Mouse (Mus musculus): ENCODE measurements around the gene Mpl. TPM values are rescaled to one million over a fixed set of nuclear protein-coding genes. Genes with fewer than 3 reads are reported as not detected.

The Mpl gene
- polyA plus RNA-seq, 1 experiment from 2014 or later = 3.7 TPM

DNA sequence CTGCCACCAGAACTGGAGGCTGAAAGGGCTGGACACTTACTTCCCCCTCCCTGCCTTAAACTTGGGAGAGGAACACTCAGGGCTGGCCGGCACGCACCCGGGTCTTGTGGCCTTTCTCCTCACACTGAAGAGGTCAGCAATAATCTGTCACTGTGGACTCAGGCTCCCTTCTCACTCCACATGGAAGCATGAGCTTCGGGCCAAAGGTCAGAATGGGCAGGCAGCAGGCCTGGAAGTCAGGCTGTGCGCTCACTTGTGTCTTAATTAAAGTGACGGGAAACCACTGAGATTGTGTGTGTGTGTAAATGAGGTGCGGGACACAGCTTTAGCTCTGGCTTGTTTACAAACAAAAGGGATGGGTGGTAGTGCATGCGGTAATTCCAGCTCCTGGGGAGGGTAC lies 25.0 kb downstream of the Mpl start:
- Histone ChIP-seq H3K9me3 (replicated peaks; ENCODE audit: control insufficient read depth, low read length) (no peaks in the 10 kb centered on the region), H3K27ac (ENCODE audit: low read depth, low read length) (no peak overlapping the region), H3K27me3 (ENCODE audit: control insufficient read depth, insufficient read depth, low read length) (no peaks in the 10 kb centered on the region), H3K9ac (ENCODE audit: low read depth, low read length) (no peak overlapping the region), H3K36me3 (ENCODE audit: control insufficient read depth, insufficient read depth, low read length) (peaks cover 22% of the 10 kb centered on the region), H3K4me2 (no peak overlapping the region), H3K4me1 (ENCODE audit: control insufficient read depth, insufficient read depth, low read length) (peaks cover 46% of the 10 kb centered on the region), H3K4me3 (ENCODE audit: low read depth, low read length) (no peak overlapping the region)
- WGBS (ENCODE audit: insufficient replicate concordance) = 80% methylated on average over 8 of the region's 8 CpGs
- ATAC-seq (replicated peaks; ENCODE audit: insufficient number of reproducible peaks, low FRiP score, low TSS enrichment) = no peak

DNA sequence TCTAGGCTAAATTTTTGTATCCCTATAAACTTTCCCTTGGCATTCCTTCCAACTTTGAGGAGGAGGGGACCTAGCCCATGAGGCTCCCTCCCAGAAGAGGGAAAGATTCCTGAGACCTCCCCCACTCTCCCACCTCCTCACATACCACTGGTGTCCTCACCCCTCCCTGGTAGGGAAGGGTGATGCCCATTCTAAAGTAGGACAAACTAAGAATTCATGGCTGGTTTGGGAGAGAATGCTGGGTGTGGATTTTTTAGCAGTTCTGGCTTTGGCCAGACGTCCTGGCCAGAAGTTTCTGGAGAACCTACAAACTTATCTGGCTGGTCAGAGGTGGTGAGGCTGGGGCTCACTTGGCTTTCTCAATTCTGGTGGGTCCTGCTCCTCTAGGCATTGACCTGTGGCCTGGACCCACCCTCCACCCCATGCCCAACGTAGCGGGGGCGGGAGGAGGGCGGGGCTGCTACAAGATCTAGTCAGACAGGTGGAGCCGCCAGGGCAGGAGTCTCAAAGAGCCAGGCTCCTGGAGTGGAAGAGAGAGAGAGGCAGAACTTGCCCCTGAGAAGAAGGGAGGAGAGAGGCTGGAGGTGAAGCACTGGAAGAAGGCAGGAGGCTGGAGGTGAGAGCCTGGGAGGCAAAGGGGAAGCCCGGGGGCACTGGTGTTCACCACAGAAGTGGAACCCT lies 28.0 kb downstream of the Mpl start:
- Histone ChIP-seq H3K36me3 (ENCODE audit: control insufficient read depth, insufficient read depth, low read length) (peaks cover 19% of the 10 kb centered on the region), H3K4me3 (ENCODE audit: low read depth, low read length) (peak overlapping the region; percentile 84), H3K9me3 (replicated peaks; ENCODE audit: control insufficient read depth, low read length) (no peaks in the 10 kb centered on the region), H3K4me2 (peak overlapping the region; percentile 83), H3K9ac (ENCODE audit: low read depth, low read length) (no peak overlapping the region), H3K27me3 (ENCODE audit: control insufficient read depth, insufficient read depth, low read length) (no peaks in the 10 kb centered on the region), H3K27ac (ENCODE audit: low read depth, low read length) (no peak overlapping the region), H3K4me1 (ENCODE audit: control insufficient read depth, insufficient read depth, low read length) (peaks cover 27% of the 10 kb centered on the region)
- WGBS (ENCODE audit: insufficient replicate concordance) = 38% methylated on average over 7 of the region's 7 CpGs
- ATAC-seq (replicated peaks; ENCODE audit: insufficient number of reproducible peaks, low FRiP score, low TSS enrichment) = no peak

DNA sequence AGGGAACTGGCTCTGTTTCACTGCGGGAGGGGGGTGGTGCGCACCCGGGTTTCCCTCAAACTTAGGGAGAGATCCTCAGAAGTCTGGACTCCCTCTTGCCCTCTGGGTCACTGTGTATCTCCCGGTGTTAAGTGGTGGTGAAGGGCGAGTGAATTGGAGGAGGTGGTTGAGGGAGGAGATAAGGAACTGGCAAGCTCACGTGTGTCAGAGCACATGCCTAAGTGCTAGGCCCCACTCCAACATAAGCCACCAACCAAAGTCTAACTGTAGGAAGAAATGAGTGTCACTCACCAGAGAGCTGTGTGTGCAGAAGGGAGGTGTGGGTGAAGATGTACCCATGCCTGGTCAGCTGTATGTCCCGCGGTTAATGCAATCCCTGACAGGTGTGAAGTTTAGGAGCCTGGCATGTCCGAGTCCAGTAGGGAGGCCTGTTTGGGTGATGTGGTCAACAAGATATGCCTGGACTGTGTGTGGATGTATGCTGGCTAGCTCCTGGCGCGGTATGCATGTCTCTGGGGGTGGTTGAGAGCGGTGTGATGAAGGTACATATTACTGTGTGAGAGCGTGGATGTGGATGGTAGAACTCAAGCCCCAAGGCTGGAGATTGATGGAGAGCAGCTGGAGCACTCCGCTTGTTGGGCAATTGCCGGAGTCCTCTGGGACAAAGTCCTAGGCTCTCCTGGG lies 28.6 kb downstream of the Mpl start:
- H3K27ac ChIP-seq (ENCODE audit: low read depth, low read length) = peak overlapping the region; percentile 78
- H3K27me3 ChIP-seq (ENCODE audit: control insufficient read depth, insufficient read depth, low read length) = no peaks in the 10 kb centered on the region
- peak overlapping the region; percentile 84 for H3K4me3 ChIP-seq (ENCODE audit: low read depth, low read length)
- H3K4me2 ChIP-seq = peak overlapping the region; percentile 83
- peak overlapping the region; percentile 88 for H3K9ac ChIP-seq (ENCODE audit: low read depth, low read length)
- peaks cover 25% of the 10 kb centered on the region for H3K4me1 ChIP-seq (ENCODE audit: control insufficient read depth, insufficient read depth, low read length)
- no peaks in the 10 kb centered on the region for H3K9me3 ChIP-seq (replicated peaks; ENCODE audit: control insufficient read depth, low read length)
- WGBS (ENCODE audit: insufficient replicate concordance) = 32% methylated on average over 15 of the region's 15 CpGs
- H3K36me3 ChIP-seq (ENCODE audit: control insufficient read depth, insufficient read depth, low read length) = peaks cover 19% of the 10 kb centered on the region
- peak; percentile 50 for ATAC-seq (replicated peaks; ENCODE audit: insufficient number of reproducible peaks, low FRiP score, low TSS enrichment)

DNA sequence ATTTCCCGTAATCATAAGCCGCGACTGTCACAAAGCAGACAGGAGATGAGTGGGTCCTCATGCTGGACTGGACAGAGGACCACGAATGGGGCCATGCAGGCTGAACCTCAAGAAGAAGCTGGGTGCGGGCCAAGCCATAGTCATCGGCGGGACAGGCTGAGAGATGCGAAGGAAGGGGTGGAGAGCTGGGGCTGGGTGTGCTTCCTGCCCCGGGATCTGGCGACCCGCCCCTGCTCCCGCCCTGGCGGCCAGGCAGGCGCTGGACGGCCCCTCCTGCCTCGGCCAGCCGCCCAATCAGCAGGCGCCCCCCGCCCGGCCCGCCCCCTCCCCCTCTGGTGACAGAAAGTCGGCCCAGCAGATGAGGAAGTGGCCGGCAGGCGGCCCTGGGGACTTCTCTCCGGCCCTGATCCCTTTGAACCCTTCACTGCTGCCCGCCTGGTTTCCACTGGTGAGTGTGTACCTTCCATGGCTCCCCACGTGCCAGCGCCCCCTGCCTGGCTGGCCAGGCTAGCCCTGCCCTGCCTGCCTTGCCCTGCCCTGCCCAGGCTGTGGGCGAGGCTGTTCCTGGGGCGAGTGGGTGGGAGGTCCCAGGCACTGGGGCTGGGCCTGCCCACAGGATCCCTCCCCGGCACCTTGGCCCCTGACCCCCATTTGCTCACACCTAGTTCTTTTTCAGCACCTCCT lies 29.4 kb downstream of the Mpl start, which contains the start of gene Elovl1:
Elovl1 (plus strand) TSS at position 326 of the 684 bp plus-strand sequence.
- peak; percentile 94 for ATAC-seq (replicated peaks; ENCODE audit: insufficient number of reproducible peaks, low FRiP score, low TSS enrichment)
- peaks cover 25% of the 10 kb centered on the region for H3K4me1 ChIP-seq (ENCODE audit: control insufficient read depth, insufficient read depth, low read length)
- no peaks in the 10 kb centered on the region for H3K9me3 ChIP-seq (replicated peaks; ENCODE audit: control insufficient read depth, low read length)
- WGBS (ENCODE audit: insufficient replicate concordance) = 2% methylated on average over 30 of the region's 31 CpGs
- H3K4me2 ChIP-seq = peak within 1 kb of the TSS; percentile 83
- H3K4me3 ChIP-seq (ENCODE audit: low read depth, low read length) = peak within 1 kb of the TSS; percentile 84
- no peaks in the 10 kb centered on the region for H3K27me3 ChIP-seq (ENCODE audit: control insufficient read depth, insufficient read depth, low read length)
- H3K36me3 ChIP-seq (ENCODE audit: control insufficient read depth, insufficient read depth, low read length) = peaks cover 13% of the 10 kb centered on the region
- H3K27ac ChIP-seq (ENCODE audit: low read depth, low read length) = peak within 1 kb of the TSS; percentile 78
- H3K9ac ChIP-seq (ENCODE audit: low read depth, low read length) = peak within 1 kb of the TSS; percentile 88

DNA sequence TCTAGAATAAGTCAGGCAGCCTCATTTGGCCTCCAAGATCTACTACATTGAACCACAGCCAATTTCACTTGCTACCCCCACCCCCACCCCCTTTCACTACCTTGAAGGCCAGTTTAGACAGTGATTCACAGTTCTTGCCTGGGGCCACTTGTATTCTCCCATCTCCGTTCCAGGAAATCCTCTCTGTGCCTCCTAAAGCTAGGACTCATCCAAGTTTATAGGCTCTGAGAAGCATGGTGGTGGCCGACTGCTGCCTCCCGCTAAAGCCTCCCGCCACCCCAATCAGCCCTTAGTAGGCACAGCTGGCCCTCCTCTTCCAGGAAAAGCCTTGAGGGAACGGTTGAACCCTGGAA lies 29.9 kb downstream of the Mpl start:
- Histone ChIP-seq H3K4me3 (ENCODE audit: low read depth, low read length) (peak overlapping the region; percentile 84), H3K9me3 (replicated peaks; ENCODE audit: control insufficient read depth, low read length) (no peaks in the 10 kb centered on the region), H3K36me3 (ENCODE audit: control insufficient read depth, insufficient read depth, low read length) (peaks cover 11% of the 10 kb centered on the region), H3K27me3 (ENCODE audit: control insufficient read depth, insufficient read depth, low read length) (no peaks in the 10 kb centered on the region), H3K9ac (ENCODE audit: low read depth, low read length) (peak overlapping the region; percentile 80), H3K4me1 (ENCODE audit: control insufficient read depth, insufficient read depth, low read length) (peaks cover 25% of the 10 kb centered on the region), H3K4me2 (peak overlapping the region; percentile 83), H3K27ac (ENCODE audit: low read depth, low read length) (peak overlapping the region; percentile 59; the same call in 1 of the 2 replicates)
- 7% methylated on average over 5 of the region's 5 CpGs for WGBS (ENCODE audit: insufficient replicate concordance)
- peak; percentile 0; the same call in 1 of the 2 replicates for ATAC-seq (replicated peaks; ENCODE audit: insufficient number of reproducible peaks, low FRiP score, low TSS enrichment)

DNA sequence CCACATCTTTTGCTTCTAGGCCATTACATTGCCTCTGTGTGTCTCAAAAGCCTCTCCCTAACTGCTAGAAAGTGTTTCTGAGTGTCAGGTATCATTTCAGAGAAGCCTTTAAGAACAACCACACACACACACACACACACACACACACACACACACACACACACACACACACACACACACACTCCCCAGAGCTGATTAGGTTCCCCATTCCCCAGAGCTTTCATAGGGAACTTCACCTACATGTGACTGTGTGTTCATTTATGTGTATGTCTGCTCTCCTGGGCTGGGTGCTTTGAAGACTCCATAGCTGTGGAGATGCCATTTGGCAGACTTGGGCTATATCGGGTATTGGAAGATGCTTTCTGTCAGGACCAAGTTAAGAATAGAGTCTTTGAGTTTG lies 31.9 kb downstream of the Mpl start:
- no peak overlapping the region for H3K9ac ChIP-seq (ENCODE audit: low read depth, low read length)
- no peak overlapping the region for H3K4me2 ChIP-seq
- no peaks in the 10 kb centered on the region for H3K9me3 ChIP-seq (replicated peaks; ENCODE audit: control insufficient read depth, low read length)
- H3K27ac ChIP-seq (ENCODE audit: low read depth, low read length) = no peak overlapping the region
- no peak for ATAC-seq (replicated peaks; ENCODE audit: insufficient number of reproducible peaks, low FRiP score, low TSS enrichment)
- H3K4me3 ChIP-seq (ENCODE audit: low read depth, low read length) = no peak overlapping the region
- H3K27me3 ChIP-seq (ENCODE audit: control insufficient read depth, insufficient read depth, low read length) = no peaks in the 10 kb centered on the region
- peaks cover 5% of the 10 kb centered on the region; the same call in 1 of the 2 replicates for H3K36me3 ChIP-seq (ENCODE audit: control insufficient read depth, insufficient read depth, low read length)
- 96% methylated on average over 1 of the region's 1 CpGs for WGBS (ENCODE audit: insufficient replicate concordance)
- H3K4me1 ChIP-seq (ENCODE audit: control insufficient read depth, insufficient read depth, low read length) = peaks cover 25% of the 10 kb centered on the region

DNA sequence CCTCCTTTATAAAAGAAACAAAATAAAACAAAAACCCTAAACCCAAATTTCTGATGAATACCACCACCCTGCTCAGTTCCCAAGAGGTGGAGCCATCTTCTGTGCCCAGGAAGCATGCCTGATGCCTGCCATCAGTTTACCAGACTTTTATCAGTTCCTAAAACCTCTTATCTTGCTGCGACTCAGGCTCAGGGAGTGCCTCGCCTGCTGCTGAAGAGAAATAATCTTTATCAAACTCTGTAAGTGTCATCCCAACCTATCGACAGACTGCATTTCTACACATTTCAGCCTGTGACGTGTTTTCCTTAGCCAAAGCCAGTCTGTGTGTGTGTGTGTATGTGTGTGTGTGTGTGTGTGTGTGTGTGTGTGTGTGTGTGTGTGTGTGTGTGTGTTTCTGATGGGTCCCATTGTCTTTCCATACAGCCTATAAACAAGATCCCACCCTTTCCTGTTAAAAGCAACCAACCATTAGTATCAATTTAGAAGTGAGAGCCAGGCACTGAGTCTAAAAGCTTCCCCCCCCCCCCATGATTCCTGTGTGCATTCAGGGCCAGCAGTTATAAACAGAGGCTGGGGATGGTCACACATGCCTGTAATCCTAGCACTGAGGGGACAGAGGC lies 32.7 kb downstream of the Mpl start:
- ATAC-seq (replicated peaks; ENCODE audit: insufficient number of reproducible peaks, low FRiP score, low TSS enrichment) = no peak
- WGBS (ENCODE audit: insufficient replicate concordance) = 33% methylated on average over 4 of the region's 4 CpGs
- Histone ChIP-seq H3K36me3 (ENCODE audit: control insufficient read depth, insufficient read depth, low read length) (peaks cover 6% of the 10 kb centered on the region), H3K4me2 (no peak overlapping the region), H3K4me3 (ENCODE audit: low read depth, low read length) (no peak overlapping the region), H3K9me3 (replicated peaks; ENCODE audit: control insufficient read depth, low read length) (no peaks in the 10 kb centered on the region), H3K4me1 (ENCODE audit: control insufficient read depth, insufficient read depth, low read length) (peaks cover 20% of the 10 kb centered on the region), H3K27ac (ENCODE audit: low read depth, low read length) (no peak overlapping the region), H3K27me3 (ENCODE audit: control insufficient read depth, insufficient read depth, low read length) (no peaks in the 10 kb centered on the region), H3K9ac (ENCODE audit: low read depth, low read length) (no peak overlapping the region)

DNA sequence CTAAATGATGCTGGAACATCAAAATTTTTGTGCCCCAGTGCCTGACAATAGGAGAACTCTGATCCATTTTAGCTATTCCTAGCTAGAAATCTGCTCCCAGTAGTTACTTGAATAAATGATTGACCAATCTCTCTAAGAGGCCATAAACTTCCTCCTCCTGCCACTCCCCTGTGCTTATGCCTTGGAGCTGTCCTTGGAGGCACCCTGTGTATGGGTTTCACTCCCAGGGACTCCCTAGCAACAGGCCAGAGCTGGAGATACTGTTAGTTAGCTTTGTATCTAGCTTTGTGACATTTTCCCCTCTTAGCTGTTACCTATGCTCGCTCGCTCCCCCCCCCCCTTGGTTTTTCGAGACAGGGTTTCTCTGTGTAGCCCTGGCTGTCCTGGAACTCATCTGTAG lies 35.9 kb downstream of the Mpl start:
- Histone ChIP-seq H3K4me1 (ENCODE audit: control insufficient read depth, insufficient read depth, low read length) (no peaks in the 10 kb centered on the region), H3K4me2 (no peak overlapping the region), H3K9me3 (replicated peaks; ENCODE audit: control insufficient read depth, low read length) (no peaks in the 10 kb centered on the region), H3K9ac (ENCODE audit: low read depth, low read length) (no peak overlapping the region), H3K36me3 (ENCODE audit: control insufficient read depth, insufficient read depth, low read length) (peaks cover 16% of the 10 kb centered on the region), H3K4me3 (ENCODE audit: low read depth, low read length) (no peak overlapping the region), H3K27me3 (ENCODE audit: control insufficient read depth, insufficient read depth, low read length) (no peaks in the 10 kb centered on the region), H3K27ac (ENCODE audit: low read depth, low read length) (no peak overlapping the region)
- no peak for ATAC-seq (replicated peaks; ENCODE audit: insufficient number of reproducible peaks, low FRiP score, low TSS enrichment)
- 92% methylated on average over 3 of the region's 3 CpGs for WGBS (ENCODE audit: insufficient replicate concordance)
